Mouse (Mus musculus) MEL (cell line): ENCODE data around the gene Zbtb24. TPM values are rescaled to one million over a fixed set of nuclear protein-coding genes. Genes with fewer than 3 reads are reported as not detected.
A peak's percentile ranks its signal among the peaks of the same experiment; 100 is the strongest.

ENCODE experiments used
- DNase-seq: peaks from one replicate; pipeline ENCODE4 v3.0.0; 2011; ENCODE audit warnings: low read depth, low spot score
- H3K27ac ChIP-seq: 2 replicates; pipeline ENCODE4 v1.5.1; 2012; ENCODE audit warnings: low read depth, mild to moderate bottlenecking, control low read depth, low read length, moderate library complexity; ENCODE audit not compliant: control insufficient read depth
- H3K27me3 ChIP-seq, 2 experiments: fragments of 150-350 bp in 1 of 2; sonication (generic) in 1 of 2; 2 replicates each; pipeline ENCODE4 v1.6.1; 2012; ENCODE audit warnings: low read length in 2 of 2, mild to moderate bottlenecking in 2 of 2, improper control_type of control experiment in 1 of 2, moderate library complexity in 1 of 2; ENCODE audit not compliant: insufficient read depth in 2 of 2, control insufficient read depth in 1 of 2
- H3K36me3 ChIP-seq, 2 experiments: 2 replicates each; pipeline ENCODE4 v1.6.1; 2012 to 2014; ENCODE audit warnings: low read length in 2 of 2, improper control_type of control experiment in 1 of 2, inconsistent platforms in 1 of 2, mild to moderate bottlenecking in 1 of 2; ENCODE audit not compliant: insufficient read depth in 2 of 2, control insufficient read depth in 1 of 2
- H3K4me1 ChIP-seq, 2 experiments: fragments of 150-350 bp in 1 of 2; sonication (generic) in 1 of 2; 2 replicates each; pipeline ENCODE4 v1.6.1; 2012; ENCODE audit warnings: low read length in 2 of 2, improper control_type of control experiment in 1 of 2, mild to moderate bottlenecking in 1 of 2; ENCODE audit not compliant: insufficient read depth in 2 of 2, control insufficient read depth in 1 of 2
- H3K4me3 ChIP-seq, 2 experiments: fragments of 150-350 bp in 1 of 2; sonication (generic) in 1 of 2; 2 replicates each; pipeline ENCODE4 v1.5.1; 2012; ENCODE audit warnings: low read depth in 2 of 2, low read length in 2 of 2, mild to moderate bottlenecking in 2 of 2, moderate library complexity in 2 of 2, control low read depth in 1 of 2, improper control_type of control experiment in 1 of 2; ENCODE audit not compliant: control insufficient read depth in 1 of 2, insufficient read depth in 1 of 2
- H3K79me2 ChIP-seq: 2 replicates; pipeline ENCODE4 v1.6.1; 2012; ENCODE audit warnings: mild to moderate bottlenecking, low read length, moderate library complexity; ENCODE audit not compliant: control insufficient read depth, poor library complexity, insufficient read depth
- H3K9ac ChIP-seq: 2 replicates; pipeline ENCODE4 v1.6.1; 2012; ENCODE audit warnings: low read depth, mild to moderate bottlenecking, control low read depth, low read length, moderate library complexity; ENCODE audit not compliant: control insufficient read depth, poor library complexity, severe bottlenecking
- H3K9me3 ChIP-seq: fragments of 150-350 bp; sonication (generic); replicated peaks from 2 replicates; pipeline ENCODE4 v1.6.1; 2012; ENCODE audit warnings: mild to moderate bottlenecking, low read length, improper control_type of control experiment, moderate library complexity; ENCODE audit not compliant: insufficient read depth
- CHD1 ChIP-seq: IDR thresholded peaks from 2 replicates; pipeline ENCODE4 v1.6.1; 2012; ENCODE audit warnings: low read depth, mild to moderate bottlenecking, inconsistent platforms, low read length, improper control_type of control experiment
- CTCF ChIP-seq, 3 experiments: IDR thresholded peaks in 2 of 3; conservative IDR thresholded peaks in 1 of 3; 2 replicates each; pipeline ENCODE4 v1.5.1; 2011 to 2012; ENCODE audit warnings: low read length in 3 of 3, low read depth in 2 of 3, mild to moderate bottlenecking in 2 of 3, improper control_type of control experiment in 1 of 3, inconsistent platforms in 1 of 3, mixed read lengths in 1 of 3, moderate library complexity in 1 of 3; ENCODE audit not compliant: control insufficient read depth in 1 of 3, insufficient read depth in 1 of 3, poor library complexity in 1 of 3, severe bottlenecking in 1 of 3
- EP300 ChIP-seq, 2 experiments: IDR thresholded peaks; 2 replicates each; pipeline ENCODE4 v1.6.1; 2011; ENCODE audit warnings: improper control_type of control experiment in 2 of 2, low read length in 2 of 2, low read depth in 1 of 2, mild to moderate bottlenecking in 1 of 2
- HCFC1 ChIP-seq: IDR thresholded peaks from 2 replicates; pipeline ENCODE4 v1.6.1; 2012; ENCODE audit warnings: low read depth, mild to moderate bottlenecking, inconsistent platforms, low read length, improper control_type of control experiment, moderate library complexity
- MAFK ChIP-seq: IDR thresholded peaks from 2 replicates; pipeline ENCODE4 v1.6.1; 2011; ENCODE audit warnings: low read depth, mild to moderate bottlenecking, low read length, improper control_type of control experiment, borderline replicate concordance
- MXI1 ChIP-seq: IDR thresholded peaks from 2 replicates; pipeline ENCODE4 v1.6.1; 2011; ENCODE audit warnings: mild to moderate bottlenecking, low read depth, low read length, improper control_type of control experiment
- MYC ChIP-seq: IDR thresholded peaks from 2 replicates; pipeline ENCODE4 v1.6.1; 2011; ENCODE audit warnings: low read depth, mild to moderate bottlenecking, low read length, improper control_type of control experiment, moderate library complexity
- POLR2A ChIP-seq, 2 experiments: IDR thresholded peaks; 2 replicates each; pipeline ENCODE4 v1.6.1; 2011 to 2012; ENCODE audit warnings: low read length in 2 of 2, mild to moderate bottlenecking in 2 of 2, control low read depth in 1 of 2, improper control_type of control experiment in 1 of 2, low read depth in 1 of 2, moderate library complexity in 1 of 2; ENCODE audit not compliant: control insufficient read depth in 1 of 2, insufficient read depth in 1 of 2, poor library complexity in 1 of 2
- POLR2AphosphoS2 ChIP-seq: IDR thresholded peaks from 2 replicates; pipeline ENCODE4 v1.6.1; 2011; ENCODE audit warnings: low read length, improper control_type of control experiment
- POLR2AphosphoS5 ChIP-seq: IDR thresholded peaks from 2 replicates; pipeline ENCODE4 v1.6.1; 2012; ENCODE audit warnings: low read depth, borderline replicate concordance, mild to moderate bottlenecking, inconsistent platforms, low read length, moderate library complexity, mixed read lengths
- TCF12 ChIP-seq: IDR thresholded peaks from 2 replicates; pipeline ENCODE4 v1.6.1; 2014; ENCODE audit warnings: low read depth, mild to moderate bottlenecking, inconsistent platforms, low read length, improper control_type of control experiment, moderate library complexity
- ZC3H11A ChIP-seq: IDR thresholded peaks from 2 replicates; pipeline ENCODE4 v1.6.1; 2012; ENCODE audit warnings: low read depth, mild to moderate bottlenecking, inconsistent platforms, low read length, improper control_type of control experiment
- ZKSCAN1 ChIP-seq: IDR thresholded peaks from 2 replicates; pipeline ENCODE4 v1.6.1; 2012; ENCODE audit warnings: low read depth, mild to moderate bottlenecking, inconsistent platforms, low read length, improper control_type of control experiment, moderate library complexity
- ZMIZ1 ChIP-seq: IDR thresholded peaks from 2 replicates; pipeline ENCODE4 v1.6.1; 2012; ENCODE audit warnings: low read depth, mild to moderate bottlenecking, inconsistent platforms, low read length, improper control_type of control experiment, moderate library complexity
- ZNF384 ChIP-seq: IDR thresholded peaks from 2 replicates; pipeline ENCODE4 v1.6.1; 2012; ENCODE audit warnings: low read depth, mild to moderate bottlenecking, inconsistent platforms, low read length, improper control_type of control experiment
- polyA plus RNA-seq, 2 experiments: library from polyadenylated mRNA; stranded (reverse) in 1 of 2; unstranded in 1 of 2; fragments of >175 nt in 1 of 2; fragments of >200 nt in 1 of 2; gene quantifications; 2 replicates each; pipeline versions ENCODE4 v1.2.1 to v1.2.4; 2012; ENCODE audit warnings: low replicate concordance in 2 of 2, low read depth in 1 of 2; ENCODE audit not compliant: insufficient read length in 2 of 2, insufficient read depth in 1 of 2, missing spikeins in 1 of 2
- total RNA-seq: library from RNA; depleted of rRNA; stranded (reverse); fragments of 300-350 nt; gene quantifications from 2 replicates; pipeline ENCODE4 v1.2.3, GENCODE M21; 2012

The Zbtb24 gene
- total and polyA plus RNA-seq, 3 experiments, result 7.6 to 11.0 TPM; not detected in 1

GRCm38 (mm10) chr10:41449684-41450083 is 499 bp upstream of the Zbtb24 start:
- H3K27me3 ChIP-seq, result no peaks in the 10 kb centered on the region
- peak overlapping the region; percentile 65 for H3K9ac ChIP-seq
- no peaks in the 10 kb centered on the region for H3K9me3 ChIP-seq
- peak overlapping the region; percentile 90 for H3K27ac ChIP-seq
- TF ChIP-seq CTCF (IDR thresholded peaks at IDR 0.05 in 2 of 3, conservative IDR thresholded peaks at IDR 0.05 in 1 of 3; ENCODE audit: control insufficient read depth in 1 of 3, insufficient read depth in 1 of 3, low read depth in 2 of 3, low read length in 3 of 3, poor library complexity in 1 of 3, severe bottlenecking in 1 of 3) (no peak), MAFK (no peak), CHD1 (no peak)
- peaks cover 0 to 12% of the 10 kb centered on the region in 2 experiments; a peak in 2 of 4 replicates for H3K36me3 ChIP-seq
- DNase-seq, result peak; percentile 71
- H3K4me3 ChIP-seq, result peak overlapping the region; percentile 66 to 72
- H3K79me2 ChIP-seq, result peaks cover 17% of the 10 kb centered on the region
- peaks cover 4 to 21% of the 10 kb centered on the region in 2 experiments for H3K4me1 ChIP-seq

- DNase-seq, result no peak
- peak overlapping the region; percentile 49 for H3K27ac ChIP-seq
- peaks cover 0 to 12% of the 10 kb centered on the region in 2 experiments; a peak in 2 of 4 replicates for H3K36me3 ChIP-seq
- H3K79me2 ChIP-seq, result peaks cover 17% of the 10 kb centered on the region
- H3K9me3 ChIP-seq, result no peaks in the 10 kb centered on the region
- H3K27me3 ChIP-seq, result no peaks in the 10 kb centered on the region
- H3K4me1 ChIP-seq, result peaks cover 4 to 21% of the 10 kb centered on the region in 2 experiments
- TF ChIP-seq ZNF384 (peak; percentile 90), MXI1 (no peak; the same call in 1 of the 2 replicates)
- H3K9ac ChIP-seq, result peak overlapping the region; percentile 80
- peak overlapping the region; percentile 77 to 97 for H3K4me3 ChIP-seq
Observed at GRCm38 (mm10) chr10:41450780-41451522, 768 bp downstream of the Zbtb24 start.

DNA sequence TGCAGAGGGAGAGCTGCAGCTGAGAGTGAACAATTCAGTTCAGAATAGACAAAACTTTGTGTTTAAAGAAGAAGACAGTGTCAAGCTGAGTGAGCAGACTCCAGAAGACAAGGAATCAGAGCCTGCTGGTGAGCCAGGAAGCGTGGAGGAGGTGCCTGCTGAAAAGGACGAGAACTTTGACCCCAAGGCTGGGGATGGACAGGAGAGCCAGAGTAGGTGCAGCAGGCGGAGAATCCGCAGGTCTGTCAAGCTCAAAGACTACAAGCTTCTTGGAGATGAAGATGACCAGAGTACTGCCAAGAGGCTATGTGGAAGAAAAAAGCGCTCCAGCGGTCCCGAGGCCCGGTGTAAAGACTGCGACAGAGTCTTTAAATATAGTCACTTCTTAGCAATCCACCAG is 1.5 kb downstream of the Zbtb24 start:
- no peak overlapping the region for H3K9ac ChIP-seq
- peaks cover 4 to 27% of the 10 kb centered on the region in 2 experiments for H3K4me1 ChIP-seq
- no peak for DNase-seq
- no peaks in the 10 kb centered on the region for H3K27me3 ChIP-seq
- H3K4me3 ChIP-seq, result no peak overlapping the region
- H3K27ac ChIP-seq, result no peak overlapping the region
- TF ChIP-seq ZMIZ1, result no peak
- no peak for TF ChIP-seq ZC3H11A
- no peak for TF ChIP-seq POLR2AphosphoS2
- no peak for TF ChIP-seq POLR2A (IDR thresholded peaks at IDR 0.05; ENCODE audit: control insufficient read depth in 1 of 2, insufficient read depth in 1 of 2, low read depth in 1 of 2, low read length in 2 of 2, poor library complexity in 1 of 2)
- no peak for TF ChIP-seq ZKSCAN1
- TF ChIP-seq TCF12, result no peak
- TF ChIP-seq CTCF (IDR thresholded peaks at IDR 0.05 in 2 of 3, conservative IDR thresholded peaks at IDR 0.05 in 1 of 3; ENCODE audit: control insufficient read depth in 1 of 3, insufficient read depth in 1 of 3, low read depth in 2 of 3, low read length in 3 of 3, poor library complexity in 1 of 3, severe bottlenecking in 1 of 3), result no peak
- TF ChIP-seq HCFC1, result no peak
- no peak for TF ChIP-seq POLR2AphosphoS5
- TF ChIP-seq EP300 (IDR thresholded peaks at IDR 0.05; ENCODE audit: low read depth in 1 of 2, low read length in 2 of 2), result no peak
- TF ChIP-seq MXI1, result no peak
- no peak for TF ChIP-seq ZNF384
- TF ChIP-seq MYC, result no peak
- no peaks in the 10 kb centered on the region for H3K9me3 ChIP-seq
- peaks cover 17% of the 10 kb centered on the region for H3K79me2 ChIP-seq
- H3K36me3 ChIP-seq, result peaks cover 0 to 16% of the 10 kb centered on the region in 2 experiments; a peak in 2 of 4 replicates
